Mouse (Mus musculus) adrenal gland, adult 18-20 months (tissue): Measurements from ENCODE around the gene Slc25a16. TPM values are rescaled to one million over a fixed set of nuclear protein-coding genes. Genes with fewer than 3 reads are reported as not detected.

Source experiments
- DNase-seq, 2 experiments: peaks; one replicate each; pipeline ENCODE4 v3.0.0; 2021 to 2022; ENCODE audit warnings: low spot score in 2 of 2
- long read RNA-seq, 2 experiments: library from polyadenylated mRNA; stranded (forward); transcript quantifications; one replicate each; pipeline ENCODE4 v2.0.0; 2021
- total RNA-seq, 2 experiments: library from RNA; stranded (reverse); gene quantifications; 1 replicate in 1 of 2; 2 replicates in 1 of 2; pipeline ENCODE4 v1.2.3; 2021

The Slc25a16 gene
- 10 to 100 TPM; 29.6 to 42.8 TPM for total RNA-seq
- long read RNA-seq, experiment 1, transcript Slc25a16-201 (9 exons, 3,145 nt): major isoform, 30 of 35 reads
- long read RNA-seq, experiment 1, partial matches to known transcripts: 0 of 35 reads
- long read RNA-seq, experiment 1, other reads (novel, unspliced or antisense): 5 of 35 reads
- long read RNA-seq, experiment 2, transcript Slc25a16-201 (9 exons, 3,145 nt): major isoform, 21 of 45 reads
- long read RNA-seq, experiment 2, partial matches to known transcripts: 24 of 45 reads
- long read RNA-seq, experiment 2, other reads (novel, unspliced or antisense): 0 of 45 reads

- DNase-seq: peak; percentile 94 to 95
Observed at GRCm38 (mm10) chr10:62919925-62920765, at the start of gene Slc25a16. Gene Slc25a16 (plus strand): TSS chr10:62920633.

- DNase-seq: no peak
Observed at GRCm38 (mm10) chr10:62874828-62875227, 45.6 kb upstream of the Slc25a16 start.

DNA sequence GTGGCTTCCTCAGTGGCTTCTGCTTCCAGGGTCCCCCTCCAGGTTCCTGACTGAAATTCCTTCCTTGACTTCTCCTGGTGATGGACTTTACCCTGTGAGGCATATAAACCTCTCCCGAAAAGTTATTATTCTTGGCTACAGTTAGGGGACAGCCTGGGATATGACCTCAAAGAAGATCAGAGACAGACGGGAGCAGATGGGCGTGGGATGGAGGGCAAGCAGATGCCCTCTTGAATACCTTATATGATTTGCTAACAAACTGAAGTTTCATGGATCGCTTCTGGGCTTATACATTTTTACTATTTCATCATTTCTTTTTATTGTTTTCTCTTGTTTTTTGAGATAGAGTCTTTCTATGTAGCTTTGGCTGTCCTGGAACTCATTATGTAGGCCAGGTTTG, 44.9 kb upstream of the Slc25a16 start:
- DNase-seq: no peak

DNA sequence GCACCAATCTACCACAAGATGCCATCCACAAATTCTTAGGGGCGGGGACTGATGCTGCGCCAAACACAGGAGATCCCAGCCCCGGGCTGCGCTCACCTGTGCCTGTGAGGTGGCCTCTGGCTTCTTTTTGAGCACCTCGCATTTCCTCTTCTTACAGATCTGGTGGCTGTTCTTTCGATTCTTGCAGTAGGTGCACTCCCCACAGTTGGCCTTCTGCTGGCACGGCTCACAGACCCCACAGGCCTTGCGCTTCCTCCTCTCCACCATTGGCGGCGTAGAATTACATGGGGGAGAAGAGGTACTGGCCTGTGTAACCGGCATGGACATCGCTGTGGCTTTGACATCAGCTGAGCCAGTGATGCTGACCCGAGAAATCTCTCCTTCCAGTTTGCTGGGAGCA, 42.4 kb upstream of the Slc25a16 start:
- DNase-seq: no peak

DNA sequence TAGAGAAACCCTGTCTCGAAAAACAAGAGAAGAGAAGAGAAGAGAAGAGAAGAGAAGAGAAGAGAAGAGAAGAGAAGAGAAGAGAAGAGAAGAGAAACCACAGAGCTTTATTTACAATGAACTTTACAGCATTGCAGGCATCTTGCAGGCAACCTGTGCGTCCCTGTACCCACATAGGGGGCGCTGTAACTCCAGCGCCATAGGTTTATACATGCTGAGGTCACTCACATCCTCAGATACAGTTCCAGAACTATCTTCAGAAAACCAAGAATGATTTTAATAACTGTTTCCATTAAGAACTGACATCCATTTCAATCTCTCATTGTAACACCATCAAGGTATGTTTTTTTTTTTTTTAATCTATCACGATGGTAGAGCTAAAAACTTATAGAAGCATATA, 39.2 kb upstream of the Slc25a16 start:
- DNase-seq: peak in 1 of 2 experiments; percentile 15

DNA sequence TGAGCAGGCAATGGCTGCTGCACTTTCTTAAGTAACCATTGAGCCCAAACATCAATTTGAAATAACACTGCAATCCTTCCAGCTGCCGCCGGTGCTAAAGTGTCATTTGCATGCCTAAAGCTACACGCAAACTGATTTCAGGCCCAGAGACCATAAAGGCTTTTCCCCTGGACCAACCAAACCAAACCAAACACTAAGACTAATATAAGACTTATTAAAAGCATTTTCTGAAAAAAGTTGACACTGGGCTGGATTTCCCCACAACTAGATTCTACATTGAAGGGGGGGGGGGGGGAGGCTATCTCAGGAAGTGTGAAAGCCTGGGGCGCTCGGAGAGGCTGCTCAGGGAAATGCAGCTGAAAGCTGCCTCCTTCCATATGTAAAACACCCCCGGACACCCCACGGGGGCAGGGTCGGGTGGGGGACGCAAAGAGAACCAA, 36.5 kb upstream of the Slc25a16 start:
- no peak for DNase-seq

- DNase-seq: no peak
Observed at GRCm38 (mm10) chr10:62884517-62884916, 35.9 kb upstream of the Slc25a16 start.

DNA sequence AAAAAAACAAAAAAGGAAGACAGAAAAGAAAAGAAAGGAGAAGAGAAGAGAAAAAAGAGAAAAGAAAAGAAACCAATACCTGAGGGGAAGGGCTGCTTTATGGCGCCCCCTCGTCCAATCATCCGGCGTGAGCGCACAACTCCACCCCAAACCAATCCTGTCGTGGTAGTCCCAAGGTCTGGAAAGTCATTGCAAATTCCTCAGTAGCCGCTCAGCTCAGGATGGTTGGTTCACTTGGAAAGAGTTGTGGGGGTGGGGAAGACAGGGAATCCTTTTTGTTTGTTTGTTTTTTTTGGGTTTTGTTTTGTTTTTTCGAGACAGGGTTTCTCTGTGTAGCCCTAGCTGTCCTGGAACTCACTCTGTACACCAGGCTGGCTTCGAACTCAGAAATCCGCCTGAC, 35.0 kb upstream of the Slc25a16 start:
- DNase-seq: no peak

DNA sequence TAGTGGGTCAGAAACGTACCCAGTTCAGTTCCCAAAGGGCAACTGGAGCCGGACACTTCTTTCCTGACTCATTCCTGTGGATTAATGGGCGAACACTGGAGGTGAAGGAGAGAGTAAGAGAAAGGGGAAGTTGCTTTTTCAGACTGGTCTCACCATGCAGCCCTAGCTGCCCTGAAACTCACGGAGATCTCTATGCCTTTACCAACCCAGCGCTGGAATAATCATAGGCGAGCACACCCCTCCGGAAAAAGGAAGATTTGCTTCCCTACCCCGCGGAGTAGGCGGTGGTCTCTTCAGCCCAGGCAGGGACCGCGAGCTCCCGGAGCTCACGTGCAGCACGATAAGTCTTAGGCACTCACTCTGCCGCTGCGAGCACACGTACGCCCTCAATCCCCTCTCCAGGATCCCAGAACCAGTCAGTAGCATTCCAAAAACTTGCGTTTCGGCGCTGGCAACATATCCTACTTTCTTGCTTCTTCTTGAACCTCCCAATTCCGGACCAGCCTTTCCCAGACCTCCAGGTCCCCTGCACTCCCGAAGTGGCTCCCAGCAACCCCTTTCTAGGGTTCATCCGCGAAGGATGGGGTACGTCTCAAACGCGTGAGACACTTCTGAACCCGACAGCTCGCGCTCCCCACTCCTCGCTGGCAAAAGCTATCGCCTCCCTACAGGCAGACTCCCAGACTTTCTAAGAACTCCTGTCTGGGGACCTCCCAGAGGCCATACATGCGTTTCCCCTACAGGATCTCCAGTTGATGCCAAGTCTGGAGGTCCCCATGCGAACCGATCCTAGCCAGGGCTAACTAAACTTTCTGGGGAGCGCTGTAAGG, 34.2 kb upstream of the Slc25a16 start:
- peak in 1 of 2 experiments; percentile 10 for DNase-seq

GRCm38 (mm10) chr10:62886799-62887591, 33.4 kb upstream of the Slc25a16 start:
- peak; percentile 29 to 43 for DNase-seq

DNA sequence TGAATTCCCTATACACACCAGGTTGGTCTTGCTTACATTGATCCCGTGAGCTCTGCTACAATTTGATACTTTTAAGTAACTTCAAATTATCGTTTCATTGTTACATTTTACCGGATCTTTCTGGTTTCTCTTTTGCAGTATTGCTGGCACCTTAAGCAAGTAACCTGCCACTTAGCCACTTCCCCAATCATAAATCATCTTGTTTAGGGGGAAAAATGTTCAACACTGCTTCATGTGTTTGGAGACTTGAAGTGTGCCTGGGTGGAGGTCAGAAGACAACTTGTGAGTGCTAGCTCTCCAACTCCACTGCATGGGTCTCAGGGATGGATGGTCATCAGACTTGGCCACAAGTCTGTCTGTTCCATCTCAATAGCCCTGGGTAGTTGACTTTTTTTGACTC, 29.4 kb upstream of the Slc25a16 start:
- DNase-seq: no peak

DNA sequence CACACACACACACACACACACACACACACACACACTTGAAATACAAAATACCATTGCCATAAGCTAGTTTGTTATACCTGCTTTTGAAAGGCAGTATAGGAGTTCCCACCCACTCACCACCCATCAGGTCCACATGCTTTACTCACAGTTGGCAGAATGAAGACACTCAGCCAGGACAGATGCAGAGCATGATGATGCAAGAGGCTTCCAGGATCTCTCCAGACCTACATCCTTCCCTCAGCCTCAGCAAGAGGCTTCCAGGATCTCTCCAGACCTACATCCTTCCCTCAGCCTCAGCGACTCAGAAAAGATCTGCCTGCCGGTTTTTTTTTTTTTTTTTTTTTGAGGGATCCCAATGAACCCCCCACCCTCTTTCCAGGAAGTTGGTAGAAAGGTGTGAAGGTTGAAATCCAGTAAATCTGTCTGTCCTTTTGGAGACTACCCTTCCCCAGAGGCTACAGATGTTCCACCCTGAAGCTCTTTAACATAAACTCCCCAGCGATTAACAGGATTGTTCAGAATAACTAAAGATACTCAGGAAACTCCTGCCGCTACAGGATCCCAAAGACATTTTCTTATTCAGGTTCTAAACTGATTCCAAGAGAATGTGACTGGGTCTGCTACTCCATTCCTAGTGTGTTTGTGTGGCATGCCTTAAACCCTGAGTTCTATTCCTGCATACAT, 27.7 kb upstream of the Slc25a16 start:
- no peak for DNase-seq

- no peak for DNase-seq
Observed at GRCm38 (mm10) chr10:62893356-62893884, 27.0 kb upstream of the Slc25a16 start.

- DNase-seq: no peak
Observed at GRCm38 (mm10) chr10:62894447-62894846, 26.0 kb upstream of the Slc25a16 start.

DNA sequence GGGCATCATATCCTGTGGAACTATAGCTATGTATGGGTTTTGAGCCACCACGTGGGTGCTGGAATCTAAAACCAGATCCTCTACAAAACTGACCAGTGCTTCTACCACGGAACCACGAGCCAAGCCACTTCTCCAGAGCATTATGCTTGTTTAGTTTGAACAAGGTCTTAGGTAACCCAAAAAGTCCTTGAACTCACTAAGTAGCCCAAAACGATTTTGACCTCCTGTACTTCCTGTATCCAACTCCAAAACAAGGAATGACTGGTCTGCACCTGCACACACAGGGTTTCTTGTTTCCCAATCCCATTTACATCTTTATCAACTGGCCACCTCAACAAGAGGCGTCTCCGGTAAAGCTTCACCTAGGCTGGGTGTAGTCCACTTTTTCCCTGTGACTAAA, 25.0 kb upstream of the Slc25a16 start:
- no peak for DNase-seq

- no peak for DNase-seq
Observed at GRCm38 (mm10) chr10:62896035-62896434, 24.4 kb upstream of the Slc25a16 start.

DNA sequence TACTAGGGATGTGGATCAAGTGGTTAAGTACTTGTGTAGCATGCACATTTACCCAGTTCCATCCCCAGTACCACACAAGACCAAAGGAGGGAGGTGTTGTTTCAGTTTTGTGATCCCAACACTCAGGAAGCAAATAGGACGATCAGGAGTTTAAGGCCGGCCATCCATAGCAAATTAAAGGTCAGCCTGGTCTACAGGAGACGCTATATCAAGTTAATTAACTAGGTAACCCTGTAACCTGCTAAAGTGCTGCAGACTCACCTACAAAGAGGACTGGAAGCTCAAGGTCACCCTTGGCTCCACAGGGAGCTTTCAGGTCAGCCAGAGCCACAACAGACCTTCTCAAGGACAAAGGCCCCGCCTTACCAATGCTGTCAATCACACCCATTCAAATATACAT, 23.7 kb upstream of the Slc25a16 start:
- no peak for DNase-seq

GRCm38 (mm10) chr10:62897437-62897836, 23.0 kb upstream of the Slc25a16 start:
- no peak for DNase-seq

GRCm38 (mm10) chr10:62898061-62898460, 22.4 kb upstream of the Slc25a16 start:
- no peak for DNase-seq

DNA sequence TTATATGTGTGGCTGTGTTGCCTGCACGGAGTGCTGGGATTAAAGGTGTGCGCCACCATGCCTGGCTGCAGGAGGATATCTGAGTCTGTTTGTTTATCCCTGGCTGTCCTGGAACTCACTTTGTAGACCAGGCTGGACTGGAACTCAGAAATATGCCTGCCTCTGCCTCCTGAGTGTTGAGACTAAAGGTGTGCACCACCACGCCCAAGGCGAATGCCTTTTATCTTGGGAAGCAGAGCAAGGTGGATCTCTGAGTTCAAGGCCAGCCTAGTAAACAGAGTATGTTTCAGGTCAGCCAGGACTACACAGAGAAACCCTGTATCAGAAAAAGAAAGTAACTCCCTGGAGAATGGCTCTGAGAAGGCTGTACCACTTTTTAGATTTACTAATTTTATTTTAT, 20.3 kb upstream of the Slc25a16 start:
- DNase-seq: no peak
